In the genomic region with DNA sequence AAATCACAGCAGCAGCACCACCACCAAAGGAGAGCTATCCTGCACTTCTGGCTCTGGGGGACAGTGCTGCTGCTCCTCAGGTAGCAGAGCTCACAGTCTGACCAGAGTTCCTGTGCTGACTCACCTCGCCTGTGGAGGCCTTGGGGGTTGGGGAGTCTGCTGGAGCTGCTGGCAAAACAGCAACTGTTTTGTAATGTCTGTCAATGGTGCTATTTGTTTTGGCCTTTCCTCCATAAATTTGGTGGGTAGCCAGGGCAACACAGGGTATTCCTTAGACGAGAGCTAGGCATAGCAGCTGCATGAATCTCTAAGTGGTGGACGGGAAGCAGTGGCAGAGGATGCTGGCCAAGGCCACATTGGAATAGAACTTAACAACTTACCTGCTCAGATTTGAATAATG, we compare ENCODE assay signal across 11 mouse cellular contexts. TPM values are rescaled to one million over a fixed set of nuclear protein-coding genes. Genes with fewer than 3 reads are reported as not detected.
A peak's percentile ranks its signal among the peaks of the same experiment; 100 is the strongest.
DNase-seq lines count a peak whose midpoint lies in the region; ATAC-seq and TF ChIP-seq lines count a peak whose summit lies in the region.
"Had no signal": no experiment of that assay in that cellular context is flagged by ENCODE, and none has a peak within 500 bp of the region (broad histone marks: within the 10 kb centered on the region; RNA-seq: fewer than 3 reads in every experiment).

No protein-coding gene starts in this region.

- no peak for DNase-seq in forebrain, embryonic 10.5 days (ENCODE audit: extremely low spot score, low spot score)
- no peak for DNase-seq in forebrain, embryonic 11.5 days (ENCODE audit: low spot score)
- DNase-seq in limb, embryonic 10.5 days (ENCODE audit: low spot score): no peak
- peak; percentile 89 for DNase-seq in adrenal gland, adult 2 months
- DNase-seq in limb, embryonic 14.5 days (ENCODE audit: low spot score): no peak
- DNase-seq in testis, postnatal 14 days (ENCODE audit: low spot score): no peak
- no peak for DNase-seq in natural killer cell, adult 2 months (ENCODE audit: low spot score in 2 of 2)
- DNase-seq: spleen, adult 18-20 months had no signal

- TF ChIP-seq POLR2A in limb, embryonic 14.5 days (IDR thresholded peaks at IDR 0.05; ENCODE audit: borderline replicate concordance, extremely low read depth, insufficient read depth, insufficient read length): no peak

- no peaks in the 10 kb centered on the region for H3K9me3 ChIP-seq in forebrain, embryonic 10.5 days
- no peaks in the 10 kb centered on the region for H3K9me3 ChIP-seq in forebrain, embryonic 11.5 days (ENCODE audit: control insufficient read depth, low read length)
- H3K9me3 ChIP-seq in limb, embryonic 13.5 days: no peaks in the 10 kb centered on the region
- no peaks in the 10 kb centered on the region for H3K9me3 ChIP-seq in limb, embryonic 10.5 days (replicated peaks)
- H3K9me3 ChIP-seq in limb, embryonic 14.5 days (ENCODE audit: control insufficient read depth, low read length): no peaks in the 10 kb centered on the region
- H3K9me3 ChIP-seq: heart, embryonic 13.5 days had no signal

- H3K9ac ChIP-seq in forebrain, embryonic 11.5 days (ENCODE audit: low read length): no peak overlapping the region
- H3K9ac ChIP-seq in limb, embryonic 13.5 days: no peak overlapping the region
- no peak overlapping the region for H3K9ac ChIP-seq in limb, embryonic 14.5 days (ENCODE audit: low read depth, low read length, severe bottlenecking)
- H3K9ac ChIP-seq: heart, embryonic 13.5 days had no signal

- H3K27me3 ChIP-seq in forebrain, embryonic 10.5 days (ENCODE audit: poor library complexity, severe bottlenecking): no peaks in the 10 kb centered on the region
- no peaks in the 10 kb centered on the region for H3K27me3 ChIP-seq in forebrain, embryonic 11.5 days (ENCODE audit: control insufficient read depth, insufficient read depth, low read length)
- no peaks in the 10 kb centered on the region for H3K27me3 ChIP-seq in limb, embryonic 13.5 days
- no peaks in the 10 kb centered on the region for H3K27me3 ChIP-seq in limb, embryonic 10.5 days (ENCODE audit: low read depth, poor library complexity, severe bottlenecking)
- H3K27me3 ChIP-seq in limb, embryonic 14.5 days (ENCODE audit: control insufficient read depth, insufficient read depth, low read length): no peaks in the 10 kb centered on the region
- H3K27me3 ChIP-seq: CH12.LX; heart, embryonic 13.5 days had no signal

- H3K27ac ChIP-seq in forebrain, embryonic 10.5 days: 0 out of 2 replicates have a peak overlapping the region, but pooled peaks have one; percentile 25
- no peak overlapping the region for H3K27ac ChIP-seq in forebrain, embryonic 11.5 days (ENCODE audit: low read depth, low read length)
- H3K27ac ChIP-seq in limb, embryonic 13.5 days: no peak overlapping the region
- no peak overlapping the region for H3K27ac ChIP-seq in limb, embryonic 10.5 days
- peak overlapping the region; percentile 38; the same call in 1 of the 2 replicates for H3K27ac ChIP-seq in limb, embryonic 14.5 days (replicated peaks; ENCODE audit: low read depth, low read length)
- H3K27ac ChIP-seq: heart, embryonic 13.5 days had no signal

- no peak for ATAC-seq in forebrain, embryonic 11.5 days (replicated peaks; ENCODE audit: low FRiP score)
- peak; percentile 48; the same call in 1 of the 2 replicates for ATAC-seq in limb, embryonic 13.5 days (ENCODE audit: low FRiP score, low read depth)
- no peak for ATAC-seq in limb, embryonic 14.5 days (ENCODE audit: low FRiP score, low read depth)

- H3K36me3 ChIP-seq in forebrain, embryonic 10.5 days (replicated peaks): no peaks in the 10 kb centered on the region
- no peaks in the 10 kb centered on the region for H3K36me3 ChIP-seq in forebrain, embryonic 11.5 days (ENCODE audit: control insufficient read depth, insufficient read depth, low read length)
- no peaks in the 10 kb centered on the region for H3K36me3 ChIP-seq in limb, embryonic 13.5 days
- H3K36me3 ChIP-seq in limb, embryonic 10.5 days: no peaks in the 10 kb centered on the region
- H3K36me3 ChIP-seq in limb, embryonic 14.5 days (ENCODE audit: control insufficient read depth, insufficient read depth, low read length): no peaks in the 10 kb centered on the region
- H3K36me3 ChIP-seq: heart, embryonic 13.5 days had no signal

- no peak overlapping the region for H3K4me2 ChIP-seq in forebrain, embryonic 11.5 days (ENCODE audit: low read depth, low read length, severe bottlenecking)
- H3K4me2 ChIP-seq in limb, embryonic 13.5 days (replicated peaks): no peak overlapping the region
- H3K4me2 ChIP-seq in limb, embryonic 14.5 days (replicated peaks; ENCODE audit: low read depth, low read length, severe bottlenecking): no peak overlapping the region
- H3K4me2 ChIP-seq: heart, embryonic 13.5 days had no signal

- H3K4me3 ChIP-seq in forebrain, embryonic 10.5 days: no peak overlapping the region
- no peak overlapping the region for H3K4me3 ChIP-seq in forebrain, embryonic 11.5 days (ENCODE audit: low read depth, low read length)
- no peak overlapping the region for H3K4me3 ChIP-seq in limb, embryonic 13.5 days
- H3K4me3 ChIP-seq in limb, embryonic 10.5 days: no peak overlapping the region
- no peak overlapping the region for H3K4me3 ChIP-seq in limb, embryonic 14.5 days (replicated peaks; ENCODE audit: low read length)
- H3K4me3 ChIP-seq: heart, embryonic 13.5 days had no signal

- 0 out of 2 replicates have a peak, but pooled peaks cover 4% of the 10 kb centered on the region for H3K4me1 ChIP-seq in forebrain, embryonic 10.5 days
- no peaks in the 10 kb centered on the region for H3K4me1 ChIP-seq in forebrain, embryonic 11.5 days (replicated peaks; ENCODE audit: control insufficient read depth, insufficient read depth, low read length)
- H3K4me1 ChIP-seq in limb, embryonic 13.5 days: peaks cover 6% of the 10 kb centered on the region
- no peaks in the 10 kb centered on the region for H3K4me1 ChIP-seq in limb, embryonic 10.5 days
- H3K4me1 ChIP-seq in limb, embryonic 14.5 days (ENCODE audit: control insufficient read depth, insufficient read depth, low read length): no peaks in the 10 kb centered on the region

- 67% methylated on average over 3 of the region's 3 CpGs for WGBS in forebrain, embryonic 10.5 days
- 57% methylated on average over 3 of the region's 3 CpGs for WGBS in forebrain, embryonic 11.5 days
- 45% methylated on average over 3 of the region's 3 CpGs for WGBS in limb, embryonic 13.5 days
- WGBS in limb, embryonic 10.5 days: 47% methylated on average over 3 of the region's 3 CpGs
- WGBS in limb, embryonic 14.5 days: 49% methylated on average over 3 of the region's 3 CpGs

RNA-seq across cellular contexts. Expression of a gene that starts 46.2 kb away (rescaled TPM):
- polyA plus RNA-seq in forebrain, embryonic 10.5 days (2016; fragmentation: Nextera tagmentation; extraction: Ambion mirVana): 3.5 and 3.6 TPM in 2 replicates
- 4.2 and 4.8 TPM in 2 replicates for polyA plus RNA-seq in forebrain, embryonic 11.5 days (2014; fragmentation: Nextera tagmentation; extraction: Ambion mirVana)
- 2.3 and 3.0 TPM in 2 replicates for polyA plus RNA-seq in limb, embryonic 13.5 days (2015; fragmentation: Nextera tagmentation; extraction: Ambion mirVana)
- 3.2 and 3.9 TPM in 2 replicates for polyA plus RNA-seq in limb, embryonic 10.5 days (2016; fragmentation: Nextera tagmentation; extraction: Ambion mirVana)
- total RNA-seq in adrenal gland, adult 2 months (2021): 100 to 1,000 TPM; 295 to 301 TPM
- polyA plus RNA-seq in adrenal gland, adult 2 months (2012; rRNA removed): 48.1 and 58.3 TPM in 2 replicates
- 5.1 and 5.2 TPM in 2 replicates for polyA plus RNA-seq in limb, embryonic 14.5 days (2012; rRNA removed)
- 3.1 and 4.3 TPM in 2 replicates for polyA plus RNA-seq in limb, embryonic 14.5 days (2014; fragmentation: Nextera tagmentation; extraction: Ambion mirVana)

Comparison
In these comparisons a context has a peak if more than half of its experiments do, and no peak if none do; other contexts are left out.
1. H3K27ac ChIP-seq: peak in forebrain, embryonic 10.5 days (single experiment) and limb, embryonic 14.5 days (single experiment); none in forebrain, embryonic 11.5 days (single experiment), limb, embryonic 13.5 days (single experiment) and limb, embryonic 10.5 days (single experiment).